Mouse (Mus musculus) myocyte (in vitro differentiated cells): Measurements from ENCODE around the gene Gm20388. TPM values are rescaled to one million over a fixed set of nuclear protein-coding genes. Genes with fewer than 3 reads are reported as not detected.

Source experiments
- H3K27me3 ChIP-seq: one replicate; pipeline ENCODE4 v1.6.1; 2011; ENCODE audit not compliant: control insufficient read depth, insufficient read depth, insufficient read length
- H3K36me3 ChIP-seq: one replicate; pipeline ENCODE4 v1.6.1; 2011; ENCODE audit not compliant: control insufficient read depth, insufficient read depth
- H3K4me2 ChIP-seq: one replicate; pipeline ENCODE4 v1.6.1; 2011; ENCODE audit warnings: low read depth, control low read depth
- H3K4me3 ChIP-seq: one replicate; pipeline ENCODE4 v1.5.1; 2011; ENCODE audit warnings: mild to moderate bottlenecking, control low read depth, moderate library complexity
- H3K79me2 ChIP-seq: one replicate; pipeline ENCODE4 v1.6.1; 2011; ENCODE audit not compliant: control insufficient read depth, insufficient read depth
- H3ac ChIP-seq: one replicate; pipeline ENCODE4 v1.6.1; 2011; ENCODE audit not compliant: control insufficient read depth, insufficient read length
- CEBPB ChIP-seq: IDR thresholded peaks from 2 replicates; pipeline ENCODE4 v1.6.1; 2011; ENCODE audit warnings: mild to moderate bottlenecking, moderate library complexity; ENCODE audit not compliant: poor library complexity, insufficient read depth, severe bottlenecking
- E2F4 ChIP-seq: IDR thresholded peaks from one replicate; pipeline ENCODE4 v1.6.1; 2011; ENCODE audit warnings: mild to moderate bottlenecking, control low read depth, moderate library complexity; ENCODE audit not compliant: insufficient read depth
- MAX ChIP-seq: IDR thresholded peaks from one replicate; pipeline ENCODE4 v1.6.1; 2011; ENCODE audit warnings: low read depth, mild to moderate bottlenecking, control low read depth
- MYOD1 ChIP-seq, 3 experiments: IDR thresholded peaks; one replicate each; pipeline ENCODE4 v1.6.1; 2011; ENCODE audit warnings: control low read depth in 2 of 3, low read depth in 2 of 3, mild to moderate bottlenecking in 2 of 3, moderate library complexity in 1 of 3; ENCODE audit not compliant: insufficient read length in 2 of 3, control insufficient read depth in 1 of 3
- MYOG ChIP-seq, 3 experiments: IDR thresholded peaks; one replicate each; pipeline ENCODE4 v1.6.1; 2011; ENCODE audit warnings: control low read depth in 2 of 3, low read depth in 2 of 3, mild to moderate bottlenecking in 2 of 3; ENCODE audit not compliant: insufficient read length in 2 of 3, control insufficient read depth in 1 of 3, insufficient read depth in 1 of 3
- POLR2A ChIP-seq: IDR thresholded peaks from one replicate; pipeline ENCODE4 v1.6.1; 2011; ENCODE audit warnings: low read depth, mild to moderate bottlenecking, control low read depth, moderate library complexity; ENCODE audit not compliant: insufficient read length
- POLR2AphosphoS2 ChIP-seq: IDR thresholded peaks from one replicate; pipeline ENCODE4 v1.6.1; 2011; ENCODE audit warnings: low read depth, control low read depth; ENCODE audit not compliant: insufficient read length
- REST ChIP-seq: IDR thresholded peaks from one replicate; pipeline ENCODE4 v1.6.1; 2011; ENCODE audit warnings: mild to moderate bottlenecking, control low read depth, moderate library complexity; ENCODE audit not compliant: insufficient read depth, insufficient read length
- SRF ChIP-seq: IDR thresholded peaks from one replicate; pipeline ENCODE4 v1.6.1; 2011; ENCODE audit warnings: low read depth; ENCODE audit not compliant: control insufficient read depth, insufficient read length
- TCF12 ChIP-seq: IDR thresholded peaks from one replicate; pipeline ENCODE4 v1.6.1; 2011; ENCODE audit warnings: mild to moderate bottlenecking, control low read depth; ENCODE audit not compliant: poor library complexity, insufficient read depth, severe bottlenecking
- TCF3 ChIP-seq: IDR thresholded peaks from one replicate; pipeline ENCODE4 v1.6.1; 2011; ENCODE audit warnings: low read depth, control low read depth; ENCODE audit not compliant: insufficient read length
- USF1 ChIP-seq: IDR thresholded peaks from one replicate; pipeline ENCODE4 v1.6.1; 2011; ENCODE audit warnings: low read depth, mild to moderate bottlenecking, control low read depth, moderate library complexity
- polyA plus RNA-seq: library from polyadenylated mRNA; unstranded; fragments of >200 nt; fragmentation: generic; extraction: Trizol; gene quantifications from one replicate; pipeline ENCODE4 v1.2.1, GENCODE M21; 2012; ENCODE audit warnings: missing spikeins

Gene Gm20388
- polyA plus RNA-seq, 1 experiment, result 15.3 TPM

- Histone ChIP-seq H3K36me3 (peaks cover 37% of the 10 kb centered on the region), H3K4me2 (no peak overlapping the region), H3K4me3 (no peak overlapping the region), H3ac (no peak overlapping the region), H3K79me2 (no peaks in the 10 kb centered on the region), H3K27me3 (no peaks in the 10 kb centered on the region)
- no peak for TF ChIP-seq REST
- TF ChIP-seq MYOG (IDR thresholded peaks at IDR 0.05; ENCODE audit: control insufficient read depth in 1 of 3, insufficient read depth in 1 of 3, insufficient read length in 2 of 3, low read depth in 2 of 3), result no peak
- TF ChIP-seq SRF, result no peak
- TF ChIP-seq POLR2AphosphoS2, result no peak
- no peak for TF ChIP-seq MYOD1 (IDR thresholded peaks at IDR 0.05; ENCODE audit: control insufficient read depth in 1 of 3, insufficient read length in 2 of 3, low read depth in 2 of 3)
- no peak for TF ChIP-seq E2F4
- no peak for TF ChIP-seq USF1
- TF ChIP-seq TCF12, result no peak
- no peak for TF ChIP-seq CEBPB
- no peak for TF ChIP-seq POLR2A
- no peak for TF ChIP-seq MAX
- TF ChIP-seq TCF3, result no peak
Observed at GRCm38 (mm10) chr8:122395291-122395690, 2484.7 kb downstream of the Gm20388 start.

- TF ChIP-seq MYOG (IDR thresholded peaks at IDR 0.05; ENCODE audit: control insufficient read depth in 1 of 3, insufficient read depth in 1 of 3, insufficient read length in 2 of 3, low read depth in 2 of 3), result no peak
- TF ChIP-seq CEBPB, result no peak
- TF ChIP-seq USF1, result no peak
- TF ChIP-seq POLR2AphosphoS2, result no peak
- TF ChIP-seq REST, result no peak
- H3K36me3 ChIP-seq, result peaks cover 37% of the 10 kb centered on the region
- H3ac ChIP-seq, result no peak overlapping the region
- H3K79me2 ChIP-seq, result no peaks in the 10 kb centered on the region
- H3K27me3 ChIP-seq, result no peaks in the 10 kb centered on the region
- H3K4me3 ChIP-seq, result no peak overlapping the region
- no peak overlapping the region for H3K4me2 ChIP-seq
Observed at GRCm38 (mm10) chr8:122398186-122398585, 2487.5 kb downstream of the Gm20388 start.

- H3K27me3 ChIP-seq, result no peaks in the 10 kb centered on the region
- no peaks in the 10 kb centered on the region for H3K79me2 ChIP-seq
- TF ChIP-seq TCF3 (no peak), MYOG (IDR thresholded peaks at IDR 0.05; ENCODE audit: control insufficient read depth in 1 of 3, insufficient read depth in 1 of 3, insufficient read length in 2 of 3, low read depth in 2 of 3) (no peak), REST (no peak), SRF (no peak), POLR2AphosphoS2 (no peak), CEBPB (no peak), MAX (no peak), USF1 (no peak), E2F4 (no peak), POLR2A (no peak), MYOD1 (IDR thresholded peaks at IDR 0.05; ENCODE audit: control insufficient read depth in 1 of 3, insufficient read length in 2 of 3, low read depth in 2 of 3) (no peak), TCF12 (no peak)
- no peak overlapping the region for H3ac ChIP-seq
- no peak overlapping the region for H3K4me2 ChIP-seq
- H3K4me3 ChIP-seq, result no peak overlapping the region
- H3K36me3 ChIP-seq, result peaks cover 72% of the 10 kb centered on the region
Observed at GRCm38 (mm10) chr8:122405146-122405805, 2494.6 kb downstream of the Gm20388 start.

- no peaks in the 10 kb centered on the region for H3K79me2 ChIP-seq
- H3K4me2 ChIP-seq, result no peak overlapping the region
- H3K4me3 ChIP-seq, result no peak overlapping the region
- H3ac ChIP-seq, result no peak overlapping the region
- no peaks in the 10 kb centered on the region for H3K27me3 ChIP-seq
- peaks cover 63% of the 10 kb centered on the region for H3K36me3 ChIP-seq
- TF ChIP-seq TCF12, result no peak
- TF ChIP-seq POLR2AphosphoS2, result no peak
- TF ChIP-seq SRF, result no peak
- no peak for TF ChIP-seq E2F4
- no peak for TF ChIP-seq POLR2A
- TF ChIP-seq CEBPB, result no peak
- no peak for TF ChIP-seq MYOG (IDR thresholded peaks at IDR 0.05; ENCODE audit: control insufficient read depth in 1 of 3, insufficient read depth in 1 of 3, insufficient read length in 2 of 3, low read depth in 2 of 3)
- no peak for TF ChIP-seq MAX
- no peak for TF ChIP-seq MYOD1 (IDR thresholded peaks at IDR 0.05; ENCODE audit: control insufficient read depth in 1 of 3, insufficient read length in 2 of 3, low read depth in 2 of 3)
- no peak for TF ChIP-seq REST
- no peak for TF ChIP-seq USF1
- TF ChIP-seq TCF3, result no peak
Observed at GRCm38 (mm10) chr8:122407678-122408077, 2497.0 kb downstream of the Gm20388 start.

- no peaks in the 10 kb centered on the region for H3K79me2 ChIP-seq
- peaks cover 19% of the 10 kb centered on the region for H3K36me3 ChIP-seq
- TF ChIP-seq POLR2A (no peak), MYOD1 (IDR thresholded peaks at IDR 0.05; ENCODE audit: control insufficient read depth in 1 of 3, insufficient read length in 2 of 3, low read depth in 2 of 3) (no peak), MAX (no peak), TCF3 (no peak), E2F4 (no peak), USF1 (no peak), SRF (no peak)
- H3K4me2 ChIP-seq, result no peak overlapping the region
- no peaks in the 10 kb centered on the region for H3K27me3 ChIP-seq
- no peak overlapping the region for H3ac ChIP-seq
- H3K4me3 ChIP-seq, result no peak overlapping the region
Observed at GRCm38 (mm10) chr8:122414311-122414710, 2503.7 kb downstream of the Gm20388 start.
